Mouse (Mus musculus) spleen, postnatal 36 days (tissue): ENCODE measurements around the gene Ucn2.
A peak's percentile ranks its signal among the peaks of the same experiment; 100 is the strongest.

Experiments used
- DNase-seq, 2 experiments: peaks; one replicate each; pipeline ENCODE4 v3.0.0; 2022; ENCODE audit warnings: low spot score in 2 of 2, mixed read lengths in 1 of 2

Ucn2 gene

GRCm38 (mm10) chr9:108985710-108986109 is at the start of gene Ucn2:
Gene Ucn2, plus strand, starts transcription at chr9:108986010.
- DNase-seq = no peak

GRCm38 (mm10) chr9:108936418-108937364 is 49.1 kb upstream of the Ucn2 start, which contains the start of gene Uqcrc1:
Gene Uqcrc1, plus strand, starts transcription at chr9:108936633.
- DNase-seq = peak; percentile 93 to 94

GRCm38 (mm10) chr9:108945111-108945510 is 40.7 kb upstream of the Ucn2 start:
- no peak for DNase-seq

DNA sequence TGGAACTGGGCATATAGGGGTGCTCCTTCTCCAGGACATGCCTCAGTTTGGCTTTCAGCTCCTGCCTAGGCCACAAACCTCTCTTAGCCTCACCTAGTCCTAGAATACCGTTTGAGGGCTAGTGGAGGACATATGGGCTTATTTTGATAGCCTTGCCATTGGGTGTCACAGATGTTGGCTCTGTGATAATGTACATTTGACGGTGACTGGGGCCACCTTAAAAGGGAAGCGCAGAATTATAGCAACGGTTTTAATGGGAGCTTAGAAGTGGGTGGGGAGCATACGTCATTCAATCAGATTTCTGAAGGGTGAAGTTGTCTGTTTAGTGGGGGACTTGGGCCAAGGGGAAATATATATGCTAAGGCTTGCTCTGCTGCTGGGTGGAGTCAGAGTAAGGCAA is 40.2 kb upstream of the Ucn2 start:
- no peak for DNase-seq

GRCm38 (mm10) chr9:108949231-108949966 is 36.4 kb upstream of the Ucn2 start:
- DNase-seq = peak in 1 of 2 experiments; percentile 9

GRCm38 (mm10) chr9:108949967-108950728 is 35.7 kb upstream of the Ucn2 start:
- no peak for DNase-seq

DNA sequence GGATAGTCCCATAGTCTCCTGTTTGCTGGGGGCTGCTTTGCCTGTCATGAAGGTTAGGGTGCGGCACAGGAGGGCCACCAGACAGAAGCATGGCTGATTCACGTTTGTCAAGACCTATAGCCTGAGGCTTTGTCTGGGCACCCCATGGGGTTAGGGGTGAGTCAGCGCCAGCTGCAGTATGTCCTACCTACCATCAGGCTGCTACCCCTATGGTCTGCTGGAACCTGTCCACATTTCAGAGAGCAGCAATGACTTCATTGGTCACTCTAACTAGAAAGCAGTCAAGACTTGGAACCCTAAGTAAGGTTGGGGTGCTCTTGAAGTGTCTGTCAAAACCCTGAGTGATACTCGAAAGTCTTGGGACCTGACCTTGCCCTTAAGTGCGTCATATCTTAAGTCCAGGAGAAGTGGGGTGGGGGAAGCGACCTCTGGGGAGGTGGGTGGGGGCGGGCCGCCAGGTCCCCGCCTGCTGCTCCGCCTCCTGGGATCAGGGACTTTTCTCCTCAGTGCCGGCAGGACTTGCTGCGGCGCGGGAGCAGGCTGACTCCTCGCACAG is 32.7 kb upstream of the Ucn2 start, which contains the start of gene Col7a1:
Gene Col7a1, plus strand, starts transcription at position 506 of the 556 bp plus-strand sequence.
- no peak for DNase-seq

DNA sequence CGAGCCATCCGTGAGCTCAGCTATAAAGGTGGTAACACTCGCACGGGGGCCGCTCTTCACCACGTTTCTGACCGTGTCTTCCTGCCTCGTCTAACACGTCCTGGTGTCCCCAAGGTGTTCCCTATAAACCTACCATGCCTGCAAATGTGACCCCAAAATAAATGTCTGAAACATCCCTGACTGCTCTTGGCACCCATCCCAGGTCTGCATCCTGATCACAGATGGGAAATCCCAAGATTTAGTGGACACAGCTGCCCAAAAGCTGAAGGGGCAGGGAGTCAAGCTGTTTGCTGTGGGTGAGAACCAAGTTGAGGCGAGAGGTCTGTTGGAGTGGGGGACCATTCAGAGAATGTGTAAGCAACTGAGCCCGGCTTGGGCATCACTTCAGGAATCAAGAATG is 30.6 kb upstream of the Ucn2 start:
- DNase-seq = no peak

DNA sequence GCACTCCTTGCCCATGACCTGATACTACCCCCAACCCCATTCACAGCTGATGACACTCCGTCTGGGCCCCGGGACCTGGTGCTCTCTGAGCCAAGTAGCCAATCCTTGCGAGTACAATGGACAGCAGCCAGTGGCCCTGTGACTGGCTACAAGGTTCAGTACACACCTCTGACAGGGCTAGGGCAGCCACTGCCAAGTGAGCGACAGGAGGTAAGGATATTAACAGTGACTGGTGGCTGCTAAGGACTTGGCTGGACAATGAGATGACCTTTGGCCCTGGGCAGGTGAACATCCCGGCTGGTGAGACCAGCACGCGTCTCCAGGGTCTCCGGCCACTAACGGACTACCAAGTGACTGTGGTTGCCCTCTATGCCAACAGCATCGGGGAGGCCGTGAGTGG is 30.0 kb upstream of the Ucn2 start:
- no peak for DNase-seq

DNA sequence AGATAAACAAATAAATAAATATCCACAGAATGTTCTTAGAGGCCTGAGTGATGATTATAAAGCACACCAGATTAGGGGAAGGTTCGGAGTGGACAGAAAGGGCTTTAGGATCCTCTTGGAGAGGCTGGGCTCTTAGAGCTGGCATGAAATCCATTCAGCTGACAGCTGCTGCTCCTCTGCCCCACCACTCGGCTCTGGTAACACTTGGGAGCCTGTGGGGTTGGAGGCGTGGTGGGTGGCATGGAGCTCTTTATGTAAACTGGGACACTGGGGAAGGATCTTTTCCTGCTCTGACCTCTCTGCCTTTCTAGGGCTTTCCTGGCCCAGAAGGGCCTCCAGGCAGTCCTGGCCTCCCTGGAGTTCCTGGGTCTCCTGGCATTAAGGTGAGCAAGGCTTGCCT is 22.2 kb upstream of the Ucn2 start:
- DNase-seq = no peak

GRCm38 (mm10) chr9:108964338-108964737 is 21.5 kb upstream of the Ucn2 start:
- no peak for DNase-seq

DNA sequence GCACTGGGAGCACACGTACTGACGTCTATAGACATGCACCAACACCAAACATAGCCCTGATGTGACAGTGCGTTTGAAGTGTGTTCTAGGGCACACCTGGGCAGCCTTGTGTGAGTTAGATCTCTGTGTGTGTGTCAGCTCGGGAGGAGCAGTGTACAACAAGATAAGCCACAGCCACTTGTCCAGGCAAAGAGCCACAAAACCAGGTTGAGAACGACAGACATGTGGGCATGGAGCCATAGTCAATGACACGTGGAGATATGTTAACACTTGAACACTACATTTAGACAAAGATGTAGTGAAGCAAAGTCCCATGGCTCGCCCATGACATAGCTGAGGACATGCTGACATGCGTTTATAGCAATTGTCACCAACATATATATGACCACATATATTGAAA is 15.2 kb upstream of the Ucn2 start:
- DNase-seq = no peak

- DNase-seq = no peak
These were observed 9.3 kb upstream of the Ucn2 start for GRCm38 (mm10) chr9:108976483-108976882.

DNA sequence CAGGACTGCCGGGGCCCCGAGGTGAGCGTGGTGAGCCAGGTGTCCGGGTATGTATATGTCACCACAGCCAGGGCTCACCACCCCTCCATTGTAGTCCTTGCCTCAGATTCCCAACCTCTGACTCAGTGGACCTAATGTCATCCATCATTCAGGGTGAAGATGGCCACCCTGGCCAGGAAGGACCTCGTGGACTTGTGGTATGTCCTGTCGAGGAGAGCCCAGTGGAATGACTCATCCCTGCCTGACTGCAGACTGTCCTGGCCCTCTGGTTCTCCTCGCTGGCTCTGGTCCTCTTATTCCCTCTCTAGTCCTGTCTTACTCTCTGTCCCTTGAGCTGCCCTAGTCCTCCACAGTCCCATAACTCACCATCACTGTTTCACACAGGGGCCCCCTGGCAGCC is 7.8 kb upstream of the Ucn2 start:
- no peak for DNase-seq

- DNase-seq = no peak
These were observed 3.3 kb upstream of the Ucn2 start for GRCm38 (mm10) chr9:108982498-108982897.

- DNase-seq = no peak
These were observed 2.6 kb upstream of the Ucn2 start for GRCm38 (mm10) chr9:108983209-108983608.

DNA sequence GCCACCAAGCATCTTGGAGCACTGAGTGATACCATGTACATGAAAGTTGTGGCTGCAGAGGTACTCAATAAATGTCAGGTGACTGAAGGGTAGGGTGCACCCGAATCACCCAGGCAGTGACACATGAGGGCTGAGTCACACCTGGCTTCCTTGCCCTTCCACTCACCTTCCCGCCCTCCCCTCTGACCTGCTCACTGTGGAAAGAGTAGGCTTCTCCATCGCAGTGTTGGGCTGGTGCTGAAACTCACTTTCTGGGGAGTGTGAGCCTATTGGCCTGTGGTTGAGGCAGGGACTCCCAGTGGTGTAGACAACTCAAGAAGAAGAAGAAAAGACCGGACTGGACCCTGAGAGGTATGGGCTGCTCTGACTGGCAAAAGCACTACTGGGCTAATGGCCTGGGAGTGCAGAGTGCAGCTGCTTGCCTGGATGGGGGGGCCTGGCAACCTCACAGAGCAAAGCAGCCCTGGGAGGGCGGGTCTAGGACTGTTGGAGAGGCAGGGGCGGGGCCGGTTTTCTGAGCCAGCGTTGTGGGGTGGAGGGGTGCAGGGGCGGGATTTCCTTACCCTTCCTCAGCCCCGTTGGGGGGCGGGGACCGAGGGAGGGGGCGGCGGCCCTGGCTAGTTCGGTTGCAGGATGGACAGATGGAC is 2.0 kb downstream of the Ucn2 start:
- no peak for DNase-seq

GRCm38 (mm10) chr9:108989802-108990461 is 4.1 kb downstream of the Ucn2 start:
- no peak for DNase-seq

GRCm38 (mm10) chr9:108990462-108990820 is 4.6 kb downstream of the Ucn2 start:
- no peak for DNase-seq

- peak; percentile 99 to 100 for DNase-seq
These were observed 5.7 kb downstream of the Ucn2 start, which contains the start of gene Pfkfb4 for GRCm38 (mm10) chr9:108991428-108992084. Gene Pfkfb4, plus strand, starts transcription at chr9:108991778.
